Mouse (Mus musculus): ENCODE results near the gene Pdk4.
A peak's percentile ranks its signal among the peaks of the same experiment; 100 is the strongest.

Pdk4 gene

DNA sequence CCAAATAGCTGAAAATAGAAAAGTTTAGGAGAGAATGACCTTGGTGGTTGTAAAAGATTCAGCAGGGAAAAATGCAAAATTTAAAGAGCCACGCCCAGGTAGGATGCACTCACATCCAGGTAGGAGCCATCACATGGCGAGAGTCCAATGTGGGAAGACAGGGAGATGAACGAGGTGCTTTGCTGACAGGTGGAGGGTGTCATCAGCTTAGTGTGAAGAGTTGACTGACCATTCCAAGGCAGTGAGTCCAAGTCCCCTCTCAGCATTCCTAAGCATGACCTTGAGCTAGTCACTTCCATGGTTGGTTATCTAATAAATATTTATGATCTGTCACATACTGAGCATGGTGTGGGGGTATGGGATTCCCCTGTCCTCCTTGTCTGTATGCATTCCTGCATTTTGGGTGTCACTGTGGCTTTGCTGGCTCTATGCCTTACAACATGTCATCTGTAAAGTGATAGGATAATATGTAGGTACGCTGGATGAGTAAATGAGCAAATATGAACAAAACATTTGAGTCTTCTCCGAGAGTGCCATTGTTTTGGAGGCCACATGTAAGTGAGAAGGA lies 51.7 kb downstream of the Pdk4 start:
- no peak for DNase-seq (ENCODE audit: low spot score)

DNA sequence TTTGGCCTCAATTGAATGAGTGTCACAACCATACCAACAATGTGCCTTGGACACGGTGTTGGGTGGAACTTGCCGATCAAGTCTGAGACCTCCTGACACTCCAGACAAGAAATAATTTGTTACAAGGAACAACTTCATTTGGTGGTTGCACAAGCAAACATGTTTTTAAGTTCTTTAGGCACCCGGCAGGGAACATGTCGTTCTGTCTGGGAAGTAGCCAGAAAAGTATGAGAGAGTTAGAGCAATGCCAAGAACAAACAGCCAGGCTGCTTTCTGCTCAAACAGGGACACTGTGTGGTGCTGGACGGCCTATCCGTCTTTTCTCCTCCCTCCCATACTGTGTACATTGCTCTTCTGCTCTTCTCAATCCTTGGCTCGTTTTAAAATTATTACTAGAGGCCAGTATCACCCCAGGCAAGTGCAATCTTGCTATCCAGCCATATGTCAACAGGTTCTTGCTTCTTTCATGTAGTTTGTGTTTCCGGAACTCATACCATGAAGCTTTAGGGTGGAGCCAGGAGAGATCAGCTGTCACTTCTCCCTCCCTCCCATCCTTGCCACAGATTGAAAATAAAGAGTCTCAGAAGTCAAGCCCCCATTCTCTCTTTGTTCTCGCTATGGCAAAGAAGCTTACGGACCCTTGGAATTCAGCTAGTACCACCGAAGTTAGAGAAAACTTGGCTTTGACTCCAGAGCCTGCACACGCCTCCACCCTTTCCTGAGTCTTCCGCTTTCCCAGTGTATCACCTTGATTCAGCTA lies 52.8 kb downstream of the Pdk4 start:
- no peak for DNase-seq (ENCODE audit: low spot score)

DNA sequence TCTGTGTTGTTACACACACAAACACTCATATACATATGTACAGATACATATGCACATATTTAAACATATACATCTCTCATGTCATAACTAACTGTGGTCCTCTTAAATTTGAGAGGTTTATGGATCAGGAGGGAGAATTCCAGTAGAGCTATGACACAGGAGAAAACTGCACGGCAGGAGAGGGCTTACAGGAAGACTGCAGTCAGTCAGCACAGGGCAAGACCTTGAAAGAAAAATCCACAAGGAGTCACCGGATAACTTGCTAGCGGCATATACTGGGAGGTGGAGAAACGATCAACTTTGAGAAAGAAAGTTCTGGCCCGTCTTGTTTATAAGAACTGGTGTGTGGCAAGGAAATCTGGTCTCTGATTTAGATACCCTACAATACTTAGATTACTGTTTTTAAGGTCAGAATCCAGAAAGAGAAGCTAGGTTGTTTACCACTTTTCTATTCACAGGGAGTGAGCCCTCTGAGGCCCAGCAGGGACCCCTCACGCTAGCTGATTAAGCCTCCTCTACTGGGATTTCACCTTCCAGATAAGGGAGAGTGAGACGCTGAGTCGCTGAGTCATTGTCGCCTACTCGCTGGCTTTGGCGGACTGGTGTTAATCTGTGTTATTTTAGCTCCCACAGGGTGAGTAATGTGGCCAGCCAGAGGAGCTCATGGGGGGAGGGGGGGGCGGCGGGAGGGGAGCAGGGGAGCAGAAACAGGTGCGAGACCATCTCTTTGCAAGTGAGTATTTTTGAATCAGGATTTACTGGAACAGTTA lies 53.6 kb downstream of the Pdk4 start:
- DNase-seq (ENCODE audit: low spot score): peak; percentile 37

DNA sequence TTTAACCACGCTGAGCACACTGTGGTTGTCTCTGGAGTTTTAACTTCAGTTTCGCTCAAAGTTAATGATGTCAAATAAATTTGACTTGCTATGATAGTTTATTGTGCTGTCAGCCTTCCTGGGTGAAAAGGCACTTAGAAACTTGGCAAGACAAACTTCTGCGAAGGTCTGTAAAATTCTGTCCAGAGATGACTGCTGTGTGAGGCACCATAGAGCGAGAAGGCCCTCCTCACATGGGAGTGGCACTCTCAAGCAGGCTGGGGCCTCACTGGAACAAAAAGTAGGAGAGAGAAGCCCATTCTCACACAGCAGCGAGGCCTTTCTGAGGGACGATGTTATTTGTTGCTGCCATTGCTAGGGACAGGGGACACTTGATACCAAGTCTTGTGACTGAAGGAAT lies 54.9 kb downstream of the Pdk4 start:
- DNase-seq (ENCODE audit: low spot score): no peak

DNA sequence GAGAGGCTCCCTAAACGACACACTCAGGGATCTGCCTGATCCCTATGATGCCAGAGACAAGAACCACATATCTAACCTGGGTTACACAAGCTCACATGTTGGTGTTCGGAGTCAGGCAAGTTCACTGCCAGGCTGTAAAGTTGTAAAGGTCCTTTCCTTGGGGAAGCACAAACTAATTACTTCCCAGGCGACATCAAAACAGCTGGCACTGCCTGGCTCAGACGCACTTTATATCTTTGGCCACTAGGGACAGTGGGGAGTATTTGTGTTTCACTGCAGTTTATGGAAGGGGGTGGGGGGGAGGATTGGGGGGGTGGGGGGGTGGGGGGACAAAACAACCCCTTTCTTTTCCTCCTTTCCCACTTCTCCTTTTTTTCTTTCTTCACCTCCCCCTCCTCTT lies 58.4 kb downstream of the Pdk4 start:
- no peak for DNase-seq (ENCODE audit: low spot score)

DNA sequence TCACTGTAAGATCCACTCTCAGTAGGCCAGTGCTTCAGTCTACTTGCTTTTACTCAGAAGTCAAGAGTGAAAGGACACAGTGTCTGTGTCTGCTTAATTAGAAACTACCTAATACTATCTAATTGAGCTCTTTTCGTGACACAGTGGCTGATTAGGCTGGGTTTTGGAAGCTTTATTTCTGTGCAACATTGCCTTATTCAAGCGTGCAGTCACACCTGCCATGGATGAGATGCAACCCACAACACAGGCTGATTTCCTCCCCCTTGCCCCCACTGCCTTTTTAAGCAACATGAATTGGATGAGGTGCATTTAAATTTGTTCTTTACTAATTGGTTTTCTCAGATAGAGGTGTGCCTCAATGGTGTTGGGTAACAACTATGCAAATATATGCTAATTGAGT lies 62.2 kb downstream of the Pdk4 start:
- DNase-seq (ENCODE audit: low spot score): no peak
